Mouse (Mus musculus): ENCODE measurements around the gene Olfr796.

Gene Olfr796

GRCm38 (mm10) chr10:129612470-129612869 lies at the start of gene Olfr796:
TSS of gene Olfr796 (minus strand) at chr10:129612570.
- no peak for DNase-seq (ENCODE audit: low spot score)

GRCm38 (mm10) chr10:129657394-129657793 lies 45.0 kb upstream of the Olfr796 start, which contains the start of gene Olfr800:
TSS of gene Olfr800 (plus strand) at chr10:129657694.
- no peak for DNase-seq (ENCODE audit: low spot score)

DNA sequence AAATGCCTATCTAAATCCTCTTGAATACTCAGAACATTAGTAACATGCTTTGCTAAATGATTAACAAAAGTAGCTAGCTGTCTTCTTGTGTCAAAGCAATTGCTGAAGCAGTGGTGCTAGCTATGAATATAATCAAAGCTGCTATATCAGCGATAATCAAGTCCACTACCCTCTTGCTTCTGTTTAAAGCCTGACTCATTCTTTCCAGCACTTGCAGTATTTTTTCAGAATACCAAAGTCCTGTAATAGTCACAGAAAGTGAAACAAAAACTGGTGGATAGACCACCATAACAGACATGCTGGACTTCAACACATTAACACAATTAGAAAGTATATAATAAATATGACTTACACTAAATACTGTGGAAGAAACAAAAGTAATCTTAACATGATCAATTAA lies 39.4 kb upstream of the Olfr796 start:
- no peak for DNase-seq (ENCODE audit: low spot score)

DNA sequence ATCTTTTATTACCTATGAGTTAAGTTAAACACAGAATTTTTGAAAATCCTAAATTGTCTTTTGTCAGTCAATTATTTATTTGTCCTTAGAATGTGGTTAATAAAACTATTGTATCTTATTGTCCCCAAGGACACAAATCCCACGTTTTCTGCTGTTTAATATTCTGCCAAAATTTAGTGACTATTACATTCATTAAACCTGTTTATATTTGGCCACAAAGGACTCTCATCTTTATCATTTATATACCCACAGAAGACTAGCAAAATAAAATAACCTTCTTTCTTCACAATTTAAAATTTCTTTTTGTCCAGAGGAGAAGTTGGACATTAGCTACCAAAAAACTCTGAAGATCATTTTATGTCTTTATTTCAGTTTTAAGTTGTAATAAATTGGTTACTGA lies 24.8 kb upstream of the Olfr796 start, which contains the start of gene Olfr799:
Gene Olfr799 (plus strand): TSS at position 301 of the 400 bp plus-strand sequence.
- DNase-seq (ENCODE audit: low spot score), result no peak

GRCm38 (mm10) chr10:129627834-129628233 lies 15.5 kb upstream of the Olfr796 start, which contains the start of gene Olfr798:
TSS of gene Olfr798 (minus strand) at chr10:129627934.
- no peak for DNase-seq (ENCODE audit: low spot score)

GRCm38 (mm10) chr10:129623251-129623650 lies 10.9 kb upstream of the Olfr796 start:
- no peak for DNase-seq (ENCODE audit: low spot score)

- DNase-seq (ENCODE audit: low spot score), result no peak
These were observed 9.4 kb upstream of the Olfr796 start for GRCm38 (mm10) chr10:129621724-129622123.

- no peak for DNase-seq (ENCODE audit: low spot score)
These were observed 35.3 kb downstream of the Olfr796 start for GRCm38 (mm10) chr10:129577066-129577465.

- no peak for DNase-seq (ENCODE audit: low spot score)
These were observed 45.0 kb downstream of the Olfr796 start, which contains the start of gene Olfr794 for GRCm38 (mm10) chr10:129567355-129567754. TSS of gene Olfr794 (plus strand) at chr10:129567655.
